Mouse (Mus musculus) kidney, adult 2 months (tissue): ENCODE measurements around the gene Epm2aip1. TPM values are rescaled to one million over a fixed set of nuclear protein-coding genes. Genes with fewer than 3 reads are reported as not detected.

ENCODE experiments used
- DNase-seq: peaks from one replicate; pipeline ENCODE4 v3.0.0; 2021
- H3K27ac ChIP-seq: fragments of 200-500 bp; 2 replicates; pipeline ENCODE4 v1.5.1; 2012; ENCODE audit warnings: low read depth, low read length, control low read depth, inconsistent platforms; ENCODE audit not compliant: insufficient read depth
- H3K27me3 ChIP-seq: fragments of 200-500 bp; replicated peaks from 2 replicates; pipeline ENCODE4 v1.6.1; 2012; ENCODE audit warnings: mild to moderate bottlenecking, moderate library complexity, low read length, inconsistent platforms; ENCODE audit not compliant: control insufficient read depth, insufficient read depth
- H3K36me3 ChIP-seq: fragments of 200-500 bp; 2 replicates; pipeline ENCODE4 v1.6.1; 2012; ENCODE audit warnings: mild to moderate bottlenecking, moderate library complexity, low read length, inconsistent platforms; ENCODE audit not compliant: control insufficient read depth, insufficient read depth
- H3K4me1 ChIP-seq: fragments of 200-500 bp; 2 replicates; pipeline ENCODE4 v1.6.1; 2011; ENCODE audit warnings: low read length; ENCODE audit not compliant: control insufficient read depth, insufficient read depth
- H3K4me3 ChIP-seq: fragments of 200-500 bp; 2 replicates; pipeline ENCODE4 v1.5.1; 2011; ENCODE audit warnings: mild to moderate bottlenecking, low read depth, low read length, control low read depth; ENCODE audit not compliant: insufficient read depth
- CTCF ChIP-seq: fragments of 200-500 bp; conservative IDR thresholded peaks from 2 replicates; pipeline ENCODE4 v1.5.1; 2011; ENCODE audit warnings: low read depth, mild to moderate bottlenecking, control low read depth, low read length, moderate library complexity, mixed read lengths; ENCODE audit not compliant: insufficient read depth, insufficient read length
- POLR2A ChIP-seq: fragments of 200-500 bp; IDR thresholded peaks from one replicate; pipeline ENCODE4 v1.6.1; 2011; ENCODE audit warnings: low read depth, low read length, control low read depth
- WGBS: fragments of 180-500 bp; shearing (Covaris S2); methylation state at CpG from one replicate; pipeline ENCODE4 v1.1.7; 2018; 5-methylcytosine and 5-hydroxymethylcytosine counted together
- polyA plus RNA-seq: library from polyadenylated mRNA; depleted of rRNA; stranded (reverse); fragments of >200 nt; gene quantifications from 2 replicates; pipeline ENCODE4 v1.2.3, GENCODE M21; 2012

Epm2aip1 gene
- polyA plus RNA-seq, 1 experiment, result 8.3 TPM

- WGBS, result 70% methylated on average over 6 of the region's 6 CpGs
- DNase-seq, result no peak
- no peak for TF ChIP-seq POLR2A
- no peak for TF ChIP-seq CTCF
Observed at GRCm38 (mm10) chr9:111245546-111245945, 26.2 kb upstream of the Epm2aip1 start.

GRCm38 (mm10) chr9:111247682-111248246 is 24.0 kb upstream of the Epm2aip1 start:
- DNase-seq, result peak; percentile 11
- 69% methylated on average over 3 of the region's 3 CpGs for WGBS
- no peaks in the 10 kb centered on the region; the same call in none of the 2 replicates for H3K36me3 ChIP-seq

More at GRCm38 (mm10) chr9:111245546-111245945, 26.2 kb upstream of the Epm2aip1 start:
- H3K36me3 ChIP-seq, result no peaks in the 10 kb centered on the region; the same call in 1 of the 2 replicates
- H3K27ac ChIP-seq, result no peak overlapping the region
- no peaks in the 10 kb centered on the region for H3K27me3 ChIP-seq
- no peak overlapping the region for H3K4me3 ChIP-seq
- H3K4me1 ChIP-seq, result no peaks in the 10 kb centered on the region

GRCm38 (mm10) chr9:111252161-111252869 is 19.4 kb upstream of the Epm2aip1 start:
- no peak for DNase-seq
- H3K36me3 ChIP-seq, result peaks cover 1% of the 10 kb centered on the region

More at GRCm38 (mm10) chr9:111247682-111248246, 24.0 kb upstream of the Epm2aip1 start:
- TF ChIP-seq CTCF, result peak; percentile 36
- TF ChIP-seq POLR2A, result no peak
- Histone ChIP-seq H3K4me3 (no peak overlapping the region), H3K4me1 (no peaks in the 10 kb centered on the region), H3K27me3 (no peaks in the 10 kb centered on the region), H3K27ac (no peak overlapping the region)

GRCm38 (mm10) chr9:111260360-111260985 is 11.3 kb upstream of the Epm2aip1 start:
- peak; percentile 16 for DNase-seq
- WGBS, result 14% methylated on average over 1 of the region's 1 CpGs

More at GRCm38 (mm10) chr9:111252161-111252869, 19.4 kb upstream of the Epm2aip1 start:
- Histone ChIP-seq H3K27ac (no peak overlapping the region), H3K4me1 (no peaks in the 10 kb centered on the region), H3K4me3 (no peak overlapping the region), H3K27me3 (no peaks in the 10 kb centered on the region)
- 72% methylated on average over 7 of the region's 7 CpGs for WGBS
- TF ChIP-seq POLR2A, result no peak
- no peak for TF ChIP-seq CTCF

GRCm38 (mm10) chr9:111261356-111261755 is 10.4 kb upstream of the Epm2aip1 start:
- WGBS, result 96% methylated on average over 4 of the region's 4 CpGs
- no peak for DNase-seq
- TF ChIP-seq POLR2A, result no peak
- TF ChIP-seq CTCF, result no peak
- H3K36me3 ChIP-seq, result peaks cover 3% of the 10 kb centered on the region
- H3K27me3 ChIP-seq, result no peaks in the 10 kb centered on the region
- H3K27ac ChIP-seq, result no peak overlapping the region
- H3K4me1 ChIP-seq, result no peaks in the 10 kb centered on the region
- H3K4me3 ChIP-seq, result no peak overlapping the region

More at GRCm38 (mm10) chr9:111260360-111260985, 11.3 kb upstream of the Epm2aip1 start:
- Histone ChIP-seq H3K36me3 (peaks cover 3% of the 10 kb centered on the region), H3K27me3 (no peaks in the 10 kb centered on the region), H3K4me1 (no peaks in the 10 kb centered on the region), H3K4me3 (no peak overlapping the region), H3K27ac (no peak overlapping the region)
- no peak for TF ChIP-seq CTCF
- no peak for TF ChIP-seq POLR2A

- TF ChIP-seq POLR2A (no peak), CTCF (no peak)
- Histone ChIP-seq H3K27me3 (no peaks in the 10 kb centered on the region), H3K27ac (no peak overlapping the region), H3K4me3 (no peak overlapping the region), H3K36me3 (no peaks in the 10 kb centered on the region; the same call in 1 of the 2 replicates), H3K4me1 (peaks cover 2% of the 10 kb centered on the region; the same call in 1 of the 2 replicates)
- WGBS, result over 99% methylated on average over 2 of the region's 2 CpGs
- DNase-seq, result no peak
Observed at GRCm38 (mm10) chr9:111267998-111268397, 3.7 kb upstream of the Epm2aip1 start.
